Mouse (Mus musculus) frontal cortex, postnatal 25 days (tissue): Measurements from ENCODE around the gene Cers6.

ENCODE experiments used
- DNase-seq, 2 experiments: peaks; one replicate each; pipeline ENCODE4 v3.0.0; 2022; ENCODE audit warnings: low spot score in 2 of 2

Gene Cers6

DNA sequence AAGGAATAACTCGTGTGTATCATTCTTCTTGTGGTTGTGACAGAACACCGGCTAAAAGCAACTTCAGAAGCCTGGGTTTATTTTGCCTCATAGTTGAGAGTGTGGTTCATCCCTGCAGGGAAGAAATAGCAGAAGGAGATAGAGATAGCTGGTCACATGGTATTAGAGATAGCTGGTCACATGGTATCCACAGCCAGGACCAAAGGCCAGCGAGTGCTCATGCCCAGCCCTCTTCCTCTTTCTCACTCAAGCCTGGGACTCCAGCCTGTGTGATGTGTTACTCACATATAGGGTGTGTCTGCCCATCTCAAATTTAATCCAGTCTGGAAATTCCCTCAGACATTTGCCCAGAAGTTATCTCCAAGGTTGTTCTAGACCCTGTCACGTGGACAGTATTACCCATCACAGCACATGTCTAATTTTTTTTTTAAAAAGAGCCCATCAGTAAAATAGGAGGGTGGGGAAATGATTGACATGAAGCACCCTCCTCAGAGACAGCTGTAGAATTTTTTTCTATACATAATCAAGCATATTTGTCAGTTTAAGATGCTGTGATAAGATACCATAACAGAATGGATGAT lies 17.9 kb downstream of the Cers6 start:
- no peak for DNase-seq

GRCm38 (mm10) chr2:68884573-68884972 lies 23.3 kb downstream of the Cers6 start:
- peak in 1 of 2 experiments; percentile 45 for DNase-seq

DNA sequence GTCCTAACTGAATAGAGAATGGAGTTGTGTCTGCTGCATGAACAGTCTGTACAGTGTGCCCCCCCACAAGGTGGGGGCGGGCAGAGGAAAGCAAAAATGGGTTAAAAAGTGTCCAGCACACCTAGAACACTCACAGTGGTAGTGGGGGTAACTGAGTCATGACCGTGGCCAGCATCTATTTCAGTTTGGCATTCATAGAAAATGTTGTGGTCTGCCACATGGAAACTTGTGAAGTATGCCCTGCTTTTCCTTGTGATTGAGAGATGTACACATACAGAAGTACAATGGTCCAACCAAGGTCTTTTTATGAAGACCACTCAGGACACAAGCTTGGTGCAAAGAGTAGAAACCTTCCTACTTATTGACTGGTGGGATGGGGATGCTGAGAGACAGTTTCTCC lies 24.0 kb downstream of the Cers6 start:
- DNase-seq, result no peak

- DNase-seq, result no peak
Measured at GRCm38 (mm10) chr2:68885766-68886496, 24.7 kb downstream of the Cers6 start.

- no peak for DNase-seq
Measured at GRCm38 (mm10) chr2:68886661-68887060, 25.4 kb downstream of the Cers6 start.

- no peak for DNase-seq
Measured at GRCm38 (mm10) chr2:68888094-68888705, 27.0 kb downstream of the Cers6 start.

- DNase-seq, result no peak
Measured at GRCm38 (mm10) chr2:68889661-68890170, 28.5 kb downstream of the Cers6 start.

GRCm38 (mm10) chr2:68892476-68892875 lies 31.2 kb downstream of the Cers6 start:
- no peak for DNase-seq

DNA sequence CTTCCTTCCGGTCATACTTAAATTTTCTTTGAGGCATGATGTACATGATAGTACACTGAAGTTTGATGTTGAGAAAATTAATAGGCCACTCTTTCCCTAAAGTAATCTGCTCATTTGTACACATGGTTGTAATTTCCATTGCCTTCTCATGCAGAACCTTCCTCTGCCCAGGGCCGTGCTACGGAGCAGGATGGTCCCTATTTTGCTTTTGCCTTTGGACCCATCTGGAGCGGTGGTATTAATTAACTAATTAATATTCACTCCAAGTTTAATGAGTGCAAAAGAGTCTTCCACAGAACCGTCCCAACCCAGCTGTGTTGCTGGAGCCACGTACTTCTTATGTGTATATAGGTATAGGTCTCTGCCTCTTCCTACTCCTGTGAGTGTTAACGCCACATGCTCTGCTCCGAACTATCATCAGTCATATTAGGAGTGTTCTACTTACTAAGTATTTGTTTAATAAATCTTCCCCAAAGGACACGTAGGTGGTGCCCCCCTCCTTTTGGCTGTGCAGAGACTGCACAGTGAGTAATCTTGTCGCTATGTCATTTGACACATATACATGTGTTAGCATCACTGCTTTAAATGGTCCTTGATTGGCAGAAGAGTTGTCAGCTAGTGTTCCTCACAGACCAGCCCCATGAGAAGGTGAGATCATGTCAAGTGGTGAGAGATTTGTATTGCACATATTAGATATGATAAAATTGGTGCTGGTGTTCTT lies 34.0 kb downstream of the Cers6 start:
- no peak for DNase-seq

- DNase-seq, result no peak
Measured at GRCm38 (mm10) chr2:68896196-68896595, 35.0 kb downstream of the Cers6 start.

GRCm38 (mm10) chr2:68899770-68900521 lies 38.7 kb downstream of the Cers6 start:
- no peak for DNase-seq

DNA sequence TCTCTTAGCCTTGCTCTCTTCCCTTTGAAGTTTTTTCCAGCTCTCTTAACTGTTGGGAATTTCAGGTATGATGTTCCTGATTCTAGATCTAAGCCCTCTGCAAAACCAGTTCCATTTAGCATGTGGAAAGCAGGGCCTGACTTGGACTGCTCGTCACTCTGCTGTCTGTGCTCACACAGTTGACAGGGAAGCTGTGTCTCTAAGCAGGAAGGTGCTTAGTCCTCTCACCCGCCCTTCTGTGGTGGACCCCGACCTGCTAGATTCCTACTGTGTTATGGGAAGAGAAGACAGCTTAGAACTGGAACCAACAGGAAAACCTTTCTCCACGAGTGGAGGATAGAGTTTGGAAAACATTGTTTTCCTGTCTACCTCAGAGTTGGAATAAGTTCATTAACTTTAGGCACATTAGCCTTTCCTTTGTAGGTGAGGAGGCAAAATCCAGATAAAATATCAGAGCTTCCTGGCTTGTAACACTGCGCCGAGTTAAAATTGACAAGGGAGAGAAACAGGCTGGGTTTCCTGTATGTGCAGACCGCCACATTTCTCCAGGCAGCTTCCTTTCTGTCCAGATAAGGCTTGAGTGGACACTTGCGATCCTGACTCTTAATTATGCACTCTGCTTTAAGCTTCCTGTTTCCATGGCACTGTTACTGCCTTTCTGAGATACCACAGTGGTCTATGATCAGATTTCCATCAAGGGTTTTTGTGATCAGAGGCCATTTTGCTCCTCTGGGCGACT lies 39.6 kb downstream of the Cers6 start:
- no peak for DNase-seq

- DNase-seq, result no peak
Measured at GRCm38 (mm10) chr2:68901708-68902107, 40.5 kb downstream of the Cers6 start.

- DNase-seq, result no peak
Measured at GRCm38 (mm10) chr2:68902546-68902945, 41.3 kb downstream of the Cers6 start.

DNA sequence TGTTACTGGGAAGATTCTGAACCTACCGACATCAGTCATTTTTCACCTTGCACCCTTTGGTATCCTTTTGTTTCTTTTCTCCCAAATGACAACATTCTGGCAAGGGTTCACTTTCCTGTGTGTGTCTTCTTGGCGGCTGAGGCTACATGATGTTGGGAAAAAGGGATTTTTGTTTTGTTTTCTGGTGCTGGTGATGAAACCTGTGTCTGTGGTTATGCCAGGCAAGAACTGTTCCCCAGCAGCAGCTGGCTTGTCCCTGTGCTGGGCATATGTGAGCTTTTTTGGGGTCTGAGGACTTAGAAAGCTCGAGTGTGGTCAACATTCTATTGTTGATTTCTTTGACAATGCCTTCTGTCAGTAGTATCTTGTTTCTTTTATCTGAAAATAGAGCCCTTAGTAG lies 45.7 kb downstream of the Cers6 start:
- no peak for DNase-seq

DNA sequence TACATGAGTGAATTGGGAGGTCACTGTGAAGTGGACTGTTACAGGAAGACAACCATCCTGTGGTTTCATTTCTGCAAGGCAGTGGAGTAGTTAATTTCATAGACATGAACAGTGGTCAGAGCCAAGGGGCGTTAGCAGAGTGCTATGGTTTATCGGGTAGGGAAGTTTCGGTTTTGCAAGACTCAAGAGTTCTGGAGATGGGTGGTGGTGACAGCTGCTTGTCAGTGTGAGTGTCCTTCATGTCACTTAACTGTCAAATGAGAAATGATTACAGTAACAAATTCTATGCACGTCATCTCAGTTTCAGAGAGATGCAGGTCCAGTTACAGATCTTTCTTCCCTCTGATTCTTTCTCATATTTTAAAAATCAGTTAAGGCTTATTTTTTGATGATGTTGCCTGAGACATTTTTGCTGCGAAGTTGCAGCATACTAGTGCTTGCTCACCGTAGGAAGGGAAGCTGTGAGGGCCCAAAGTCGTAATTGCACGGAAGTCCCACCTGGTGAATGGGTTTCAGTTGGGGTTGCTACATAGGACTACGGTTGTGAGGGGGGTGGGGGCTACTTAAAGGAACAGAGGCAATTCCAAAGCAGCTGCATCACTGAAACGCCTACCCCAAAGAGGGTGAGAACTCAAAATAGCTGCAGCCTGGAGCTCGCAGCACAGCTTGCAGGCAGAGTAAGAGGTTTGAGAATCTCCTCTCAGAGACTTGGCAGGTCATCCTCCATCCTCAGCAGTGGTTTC lies 46.7 kb downstream of the Cers6 start:
- DNase-seq, result no peak

DNA sequence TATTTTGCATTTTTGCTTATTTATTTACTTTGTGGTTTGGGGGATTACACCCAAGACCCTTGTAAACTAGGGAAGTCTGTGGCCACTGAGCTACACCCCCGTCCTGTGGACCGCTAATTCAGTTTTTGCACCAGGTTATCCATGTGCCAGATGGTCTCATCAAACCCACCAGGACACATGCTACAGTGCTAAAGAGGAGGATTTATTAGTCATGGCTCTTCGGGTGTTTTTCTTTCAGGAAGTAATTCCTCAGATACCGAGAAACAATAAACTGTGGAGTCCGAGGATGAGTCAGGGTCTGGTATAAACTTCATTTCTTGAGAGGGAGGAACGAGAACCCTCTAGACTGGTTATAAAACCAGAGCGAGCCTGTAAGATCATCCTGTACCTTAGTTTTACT lies 49.5 kb downstream of the Cers6 start:
- DNase-seq, result no peak

DNA sequence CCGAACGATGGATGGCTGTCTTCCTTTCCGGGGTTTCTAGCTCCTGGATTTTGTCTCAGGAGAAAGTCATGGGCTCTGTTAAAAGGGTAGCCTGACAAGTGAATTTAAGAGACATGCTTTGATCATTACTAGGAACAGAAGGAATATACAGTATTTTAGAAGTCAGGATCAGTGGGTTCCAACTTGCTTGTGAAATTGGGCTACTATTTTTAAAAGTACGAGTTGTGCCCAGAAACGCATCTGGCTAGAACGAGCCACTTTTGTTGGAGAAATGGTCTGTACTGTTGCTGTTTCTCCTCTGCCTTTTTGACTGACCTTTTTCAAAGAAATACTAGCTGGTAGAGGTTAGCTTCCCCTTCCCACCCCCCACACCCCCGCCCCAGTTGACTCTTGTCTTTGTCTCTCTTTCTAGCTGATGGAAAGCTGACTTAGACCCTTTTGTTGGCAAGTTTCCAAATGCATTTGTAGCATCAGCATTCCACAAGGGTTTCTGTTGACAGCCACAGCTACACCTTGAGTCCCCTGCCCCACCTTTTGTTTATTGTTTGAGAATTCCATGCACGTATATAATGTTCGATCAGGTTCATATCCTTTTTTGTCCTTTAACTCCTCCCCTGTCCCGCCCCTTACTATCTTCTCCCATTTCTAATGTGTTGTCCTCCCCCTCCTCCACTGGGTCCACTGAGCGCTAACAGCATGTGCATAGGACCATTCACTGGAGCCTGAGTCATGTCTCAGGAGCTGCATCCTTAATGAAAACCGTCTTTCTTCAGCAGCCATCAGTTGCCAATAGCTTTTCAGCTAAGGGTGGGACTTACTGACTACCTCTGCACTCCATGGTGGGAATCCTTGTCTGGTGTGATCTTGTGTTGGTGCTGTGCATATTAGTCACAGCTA lies 50.6 kb downstream of the Cers6 start:
- DNase-seq, result no peak

DNA sequence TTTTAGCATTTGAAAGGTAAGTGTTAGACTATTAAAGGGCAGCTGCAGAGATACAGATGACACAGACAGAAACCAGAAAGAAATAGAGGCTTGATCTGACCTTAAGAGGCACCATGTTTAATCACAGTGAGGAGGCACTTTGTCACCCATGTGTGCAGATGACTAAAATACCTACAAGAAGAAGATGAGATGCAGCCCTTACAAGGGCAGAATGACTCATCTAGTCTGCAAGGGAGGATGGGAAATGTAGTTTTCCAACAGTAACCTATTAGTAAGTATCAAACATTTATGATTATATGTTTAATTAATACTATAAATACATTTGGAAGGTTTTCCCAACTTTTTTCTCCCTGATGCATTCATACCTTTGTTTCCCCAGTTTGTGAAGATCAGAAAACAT lies 54.5 kb downstream of the Cers6 start:
- DNase-seq, result no peak
